Mouse (Mus musculus) lung, postnatal 0 days (tissue): ENCODE results near the gene Dbnl. TPM values are rescaled to one million over a fixed set of nuclear protein-coding genes. Genes with fewer than 3 reads are reported as not detected.
"Not testable (repeated sequence)": the region's sequence is repeated elsewhere in the genome, so short reads cannot be mapped to it uniquely, and the experiment has no call there.

ENCODE experiments used
- ATAC-seq: fragments of 200-750 bp; cut with Nextera tagmentation; 2 replicates; pipeline ENCODE4 v1.8.0; 2017; ENCODE audit warnings: moderate library complexity
- DNase-seq: peaks from one replicate; pipeline ENCODE4 v3.0.0-alpha.2; 2016; ENCODE audit warnings: low spot score
- H3K27ac ChIP-seq: fragments of 300-500 bp; sonication (generic); 2 replicates; pipeline ENCODE4 v1.5.1; 2014; ENCODE audit warnings: antibody characterized with exemption, mild to moderate bottlenecking, low read length, mixed read lengths
- H3K27me3 ChIP-seq: fragments of 300-500 bp; sonication (generic); replicated peaks from 2 replicates; pipeline ENCODE4 v1.6.1; 2014; ENCODE audit warnings: low read length, mixed read lengths; ENCODE audit not compliant: insufficient read depth
- H3K36me3 ChIP-seq: fragments of 300-500 bp; sonication (generic); 2 replicates; pipeline ENCODE4 v1.6.1; 2014; ENCODE audit warnings: low read length, mixed read lengths; ENCODE audit not compliant: insufficient read depth
- H3K4me1 ChIP-seq: fragments of 300-500 bp; sonication (generic); 2 replicates; pipeline ENCODE4 v1.6.1; 2014; ENCODE audit warnings: antibody characterized with exemption, low read depth, low read length, mixed read lengths; ENCODE audit not compliant: insufficient read depth
- H3K4me2 ChIP-seq: fragments of 300-500 bp; sonication (generic); replicated peaks from 2 replicates; pipeline ENCODE4 v1.6.1; 2014; ENCODE audit warnings: low read depth, mild to moderate bottlenecking, low read length, moderate library complexity, mixed read lengths
- H3K4me3 ChIP-seq: fragments of 300-500 bp; sonication (generic); 2 replicates; pipeline ENCODE4 v1.5.1; 2014; ENCODE audit warnings: low read depth, low read length
- H3K9ac ChIP-seq: fragments of 300-500 bp; sonication (generic); replicated peaks from 2 replicates; pipeline ENCODE4 v1.6.1; 2014; ENCODE audit warnings: low read depth, mild to moderate bottlenecking
- H3K9me3 ChIP-seq: fragments of 300-500 bp; sonication (generic); 2 replicates; pipeline ENCODE4 v1.6.1; 2016; ENCODE audit warnings: low read length, mixed read lengths
- CTCF ChIP-seq: IDR thresholded peaks from 2 replicates; pipeline ENCODE4 v1.5.1; 2016; ENCODE audit warnings: antibody characterized with exemption, mild to moderate bottlenecking
- EP300 ChIP-seq: IDR thresholded peaks from 2 replicates; pipeline ENCODE4 v1.6.1; 2016; ENCODE audit warnings: antibody characterized with exemption, mild to moderate bottlenecking, control low read depth
- WGBS: fragments of 180-500 bp; shearing (Covaris S2); extraction: QIAGEN DNeasy Blood & Tissue Kit; methylation state at CpG from one replicate; pipeline ENCODE4 v1.1.7; 2014; 5-methylcytosine and 5-hydroxymethylcytosine counted together
- polyA plus RNA-seq: library from polyadenylated mRNA; unstranded; fragments of >200 nt; fragmentation: Nextera tagmentation; extraction: Ambion mirVana; gene quantifications from 2 replicates; pipeline ENCODE4 v1.2.1, GENCODE M21; 2015

Gene Dbnl
- polyA plus RNA-seq, 1 experiment from 2014 or later = 98.0 TPM

GRCm38 (mm10) chr11:5804174-5804573 lies 15.9 kb downstream of the Dbnl start:
- H3K36me3 ChIP-seq = peaks cover 9% of the 10 kb centered on the region; the same call in 1 of the 2 replicates
- no peaks in the 10 kb centered on the region for H3K9me3 ChIP-seq
- peaks cover 18% of the 10 kb centered on the region; the same call in 1 of the 2 replicates for H3K4me1 ChIP-seq
- no peak for TF ChIP-seq EP300
- no peak for TF ChIP-seq CTCF
- no peak for DNase-seq
- no peak overlapping the region for H3K4me2 ChIP-seq
- ATAC-seq = no peak
- no peak overlapping the region for H3K27ac ChIP-seq
- WGBS = 45% methylated on average over 5 of the region's 5 CpGs
- no peak overlapping the region for H3K9ac ChIP-seq
- H3K4me3 ChIP-seq = no peak overlapping the region
- 0 out of 2 replicates have a peak, but pooled peaks cover 5% of the 10 kb centered on the region for H3K27me3 ChIP-seq

- DNase-seq = no peak
- Histone ChIP-seq H3K4me3 (no peak overlapping the region), H3K27ac (no peak overlapping the region), H3K4me2 (no peak overlapping the region), H3K36me3 (0 out of 2 replicates have a peak, but pooled peaks cover under 1% of the 10 kb centered on the region), H3K27me3 (0 out of 2 replicates have a peak, but pooled peaks cover 5% of the 10 kb centered on the region), H3K4me1 (peaks cover 15% of the 10 kb centered on the region; the same call in 1 of the 2 replicates), H3K9ac (no peak overlapping the region), H3K9me3 (no peaks in the 10 kb centered on the region)
- WGBS = 82% methylated on average over 3 of the region's 3 CpGs
- ATAC-seq = no peak
- TF ChIP-seq CTCF (no peak), EP300 (no peak)
Observed at GRCm38 (mm10) chr11:5805711-5806110, 17.4 kb downstream of the Dbnl start.

GRCm38 (mm10) chr11:5807956-5808355 lies 19.7 kb downstream of the Dbnl start:
- DNase-seq = no peak
- no peak for TF ChIP-seq EP300
- no peak for TF ChIP-seq CTCF
- no peaks in the 10 kb centered on the region for H3K9me3 ChIP-seq
- H3K4me2 ChIP-seq = no peak overlapping the region
- H3K36me3 ChIP-seq = no peaks in the 10 kb centered on the region
- ATAC-seq = no peak
- peaks cover 8% of the 10 kb centered on the region; the same call in 1 of the 2 replicates for H3K4me1 ChIP-seq
- H3K4me3 ChIP-seq = no peak overlapping the region
- H3K27me3 ChIP-seq = 0 out of 2 replicates have a peak, but pooled peaks cover 4% of the 10 kb centered on the region
- 78% methylated on average over 9 of the region's 9 CpGs for WGBS
- no peak overlapping the region for H3K27ac ChIP-seq
- H3K9ac ChIP-seq = no peak overlapping the region

- 91% methylated on average over 4 of the region's 4 CpGs for WGBS
- H3K4me1 ChIP-seq, H3K4me3 ChIP-seq, H3K27me3 ChIP-seq, DNase-seq, H3K4me2 ChIP-seq, H3K36me3 ChIP-seq, H3K9ac ChIP-seq, H3K27ac ChIP-seq, ATAC-seq, H3K9me3 ChIP-seq: not testable (repeated sequence)
Observed at GRCm38 (mm10) chr11:5809487-5809886, 21.2 kb downstream of the Dbnl start.

GRCm38 (mm10) chr11:5813381-5813780 lies 25.1 kb downstream of the Dbnl start:
- DNase-seq (no peak), ATAC-seq (no peak)
- TF ChIP-seq CTCF = no peak
- TF ChIP-seq EP300 = no peak
- Histone ChIP-seq H3K9ac (no peak overlapping the region), H3K9me3 (no peaks in the 10 kb centered on the region), H3K4me3 (no peak overlapping the region), H3K36me3 (no peaks in the 10 kb centered on the region), H3K27me3 (no peaks in the 10 kb centered on the region), H3K27ac (no peak overlapping the region), H3K4me2 (no peak overlapping the region), H3K4me1 (no peaks in the 10 kb centered on the region)
- 68% methylated on average over 10 of the region's 10 CpGs for WGBS

- H3K36me3 ChIP-seq = no peaks in the 10 kb centered on the region
- no peaks in the 10 kb centered on the region for H3K27me3 ChIP-seq
- WGBS = 59% methylated on average over 2 of the region's 2 CpGs
- H3K4me2 ChIP-seq = no peak overlapping the region
- no peak overlapping the region for H3K4me3 ChIP-seq
- H3K9ac ChIP-seq = no peak overlapping the region
- DNase-seq (no peak), ATAC-seq (no peak)
- TF ChIP-seq CTCF (no peak), EP300 (no peak)
- H3K9me3 ChIP-seq = no peaks in the 10 kb centered on the region
- no peak overlapping the region for H3K27ac ChIP-seq
- H3K4me1 ChIP-seq = no peaks in the 10 kb centered on the region
Observed at GRCm38 (mm10) chr11:5819223-5819622, 30.9 kb downstream of the Dbnl start.

- no peaks in the 10 kb centered on the region for H3K4me1 ChIP-seq
- TF ChIP-seq CTCF (no peak), EP300 (no peak)
- H3K27ac ChIP-seq = no peak overlapping the region
- DNase-seq (no peak), ATAC-seq (no peak)
- H3K27me3 ChIP-seq = no peaks in the 10 kb centered on the region
- no peak overlapping the region for H3K9ac ChIP-seq
- H3K36me3 ChIP-seq = peaks cover 5% of the 10 kb centered on the region; the same call in 1 of the 2 replicates
- no peak overlapping the region for H3K4me2 ChIP-seq
- no peak overlapping the region for H3K4me3 ChIP-seq
- H3K9me3 ChIP-seq = no peaks in the 10 kb centered on the region
Observed at GRCm38 (mm10) chr11:5825432-5825831, 37.1 kb downstream of the Dbnl start.
